Mouse (Mus musculus) hindbrain, postnatal 0 days (tissue): ENCODE data around the gene Cpa4. TPM values are rescaled to one million over a fixed set of nuclear protein-coding genes. Genes with fewer than 3 reads are reported as not detected.
A peak's percentile ranks its signal among the peaks of the same experiment; 100 is the strongest.

Source experiments
- ATAC-seq: fragments of 200-750 bp; cut with Nextera tagmentation; 2 replicates; pipeline ENCODE4 v1.8.0; 2017; ENCODE audit warnings: mild to moderate bottlenecking, moderate TSS enrichment, moderate library complexity
- DNase-seq: peaks from one replicate; pipeline ENCODE4 v3.0.0-alpha.2; 2015; ENCODE audit warnings: low spot score
- H3K27ac ChIP-seq: fragments of 300-500 bp; sonication (generic); 2 replicates; pipeline ENCODE4 v1.5.1; 2014; ENCODE audit warnings: mild to moderate bottlenecking
- H3K27me3 ChIP-seq: fragments of 300-500 bp; sonication (generic); 2 replicates; pipeline ENCODE4 v1.6.1; 2014; ENCODE audit warnings: low read length, mixed read lengths; ENCODE audit not compliant: insufficient read depth
- H3K36me3 ChIP-seq: fragments of 300-500 bp; sonication (generic); 2 replicates; pipeline ENCODE4 v1.6.1; 2014; ENCODE audit warnings: low read length, mixed read lengths; ENCODE audit not compliant: insufficient read depth
- H3K4me1 ChIP-seq: fragments of 300-500 bp; sonication (generic); 2 replicates; pipeline ENCODE4 v1.6.1; 2014; ENCODE audit warnings: antibody characterized with exemption, low read length, mixed read lengths; ENCODE audit not compliant: insufficient read depth
- H3K4me2 ChIP-seq: fragments of 300-500 bp; sonication (generic); 2 replicates; pipeline ENCODE4 v1.6.1; 2014; ENCODE audit warnings: low read depth, mild to moderate bottlenecking, low read length, moderate library complexity, mixed read lengths
- H3K4me3 ChIP-seq: fragments of 300-500 bp; sonication (generic); 2 replicates; pipeline ENCODE4 v1.5.1; 2014; ENCODE audit warnings: low read length
- H3K9ac ChIP-seq: fragments of 300-500 bp; sonication (generic); replicated peaks from 2 replicates; pipeline ENCODE4 v1.6.1; 2014; ENCODE audit warnings: mild to moderate bottlenecking, low read length, moderate library complexity, mixed read lengths
- H3K9me3 ChIP-seq: fragments of 300-500 bp; sonication (generic); 2 replicates; pipeline ENCODE4 v1.6.1; 2016; ENCODE audit warnings: low read length, mixed read lengths
- CTCF ChIP-seq: IDR thresholded peaks from 2 replicates; pipeline ENCODE4 v1.5.1; 2016; ENCODE audit warnings: antibody characterized with exemption, control low read depth, low read depth
- WGBS: fragments of 180-500 bp; shearing (Covaris S2); extraction: QIAGEN DNeasy Blood & Tissue Kit; methylation state at CpG from one replicate; pipeline ENCODE4 v1.1.7; 2014; 5-methylcytosine and 5-hydroxymethylcytosine counted together
- polyA plus RNA-seq: library from polyadenylated mRNA; unstranded; fragments of >200 nt; fragmentation: Nextera tagmentation; extraction: Ambion mirVana; gene quantifications from 2 replicates; pipeline ENCODE4 v1.2.1, GENCODE M21; 2015
- total RNA-seq: library from RNA; depleted of rRNA; stranded (reverse); fragments of >200 nt; gene quantifications from 2 replicates; pipeline ENCODE4 v1.2.3, GENCODE M21; 2014

Gene Cpa4
- total and polyA plus RNA-seq, 2 experiments from 2014 or later, result 0.16 to 0.53 TPM

GRCm38 (mm10) chr6:30546571-30547273, 21.4 kb upstream of the Cpa4 start:
- no peaks in the 10 kb centered on the region for H3K36me3 ChIP-seq
- ATAC-seq (peak; percentile 83), DNase-seq (peak; percentile 78)
- H3K4me1 ChIP-seq, result peaks cover 12% of the 10 kb centered on the region; the same call in 1 of the 2 replicates
- TF ChIP-seq CTCF, result no peak
- no peaks in the 10 kb centered on the region for H3K27me3 ChIP-seq
- peak overlapping the region; percentile 59 for H3K9ac ChIP-seq
- peak overlapping the region; percentile 24 for H3K4me3 ChIP-seq
- peak overlapping the region; percentile 88 for H3K27ac ChIP-seq
- WGBS, result 9% methylated on average over 17 of the region's 17 CpGs
- H3K9me3 ChIP-seq, result no peaks in the 10 kb centered on the region
- H3K4me2 ChIP-seq, result peak overlapping the region; percentile 62

DNA sequence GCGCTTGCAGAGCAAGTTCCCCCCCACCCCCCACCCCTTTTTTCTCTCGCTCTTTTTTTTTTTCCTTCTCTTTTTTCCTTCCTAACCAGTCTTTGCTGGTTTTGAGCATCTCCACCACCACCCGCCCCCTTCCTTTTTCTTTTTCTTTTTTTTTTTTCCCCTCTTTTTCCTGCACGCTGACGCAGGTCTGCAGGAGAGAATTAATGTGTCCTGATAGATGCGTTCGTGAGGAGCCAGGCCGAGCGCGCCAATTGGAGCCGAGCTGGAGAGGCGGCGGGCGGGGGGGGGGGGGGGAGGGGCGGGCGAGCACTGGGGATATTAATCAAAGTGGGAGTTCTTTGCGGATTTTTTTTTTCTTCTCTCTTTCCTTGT, 20.9 kb upstream of the Cpa4 start:
- peak overlapping the region; percentile 24 for H3K4me3 ChIP-seq
- WGBS, result 0% methylated on average over 14 of the region's 17 CpGs
- peak overlapping the region; percentile 62 for H3K4me2 ChIP-seq
- peak overlapping the region; percentile 88 for H3K27ac ChIP-seq
- TF ChIP-seq CTCF, result no peak
- no peaks in the 10 kb centered on the region for H3K27me3 ChIP-seq
- peak; percentile 83 for DNase-seq
- no peaks in the 10 kb centered on the region for H3K36me3 ChIP-seq
- H3K4me1 ChIP-seq, result peaks cover 12% of the 10 kb centered on the region; the same call in 1 of the 2 replicates
- H3K9me3 ChIP-seq, result no peaks in the 10 kb centered on the region
- peak overlapping the region; percentile 59 for H3K9ac ChIP-seq
- ATAC-seq, result peak; percentile 62

GRCm38 (mm10) chr6:30547656-30548306, 20.4 kb upstream of the Cpa4 start:
- no peak for ATAC-seq
- Histone ChIP-seq H3K36me3 (no peaks in the 10 kb centered on the region), H3K4me2 (peak overlapping the region; percentile 62), H3K4me3 (peak overlapping the region; percentile 24; the same call in 1 of the 2 replicates), H3K4me1 (peaks cover 16% of the 10 kb centered on the region), H3K9ac (no peak overlapping the region), H3K9me3 (no peaks in the 10 kb centered on the region), H3K27me3 (no peaks in the 10 kb centered on the region), H3K27ac (peak overlapping the region; percentile 41; the same call in 1 of the 2 replicates)
- TF ChIP-seq CTCF, result no peak
- WGBS, result 27% methylated on average over 9 of the region's 9 CpGs
- no peak for DNase-seq

DNA sequence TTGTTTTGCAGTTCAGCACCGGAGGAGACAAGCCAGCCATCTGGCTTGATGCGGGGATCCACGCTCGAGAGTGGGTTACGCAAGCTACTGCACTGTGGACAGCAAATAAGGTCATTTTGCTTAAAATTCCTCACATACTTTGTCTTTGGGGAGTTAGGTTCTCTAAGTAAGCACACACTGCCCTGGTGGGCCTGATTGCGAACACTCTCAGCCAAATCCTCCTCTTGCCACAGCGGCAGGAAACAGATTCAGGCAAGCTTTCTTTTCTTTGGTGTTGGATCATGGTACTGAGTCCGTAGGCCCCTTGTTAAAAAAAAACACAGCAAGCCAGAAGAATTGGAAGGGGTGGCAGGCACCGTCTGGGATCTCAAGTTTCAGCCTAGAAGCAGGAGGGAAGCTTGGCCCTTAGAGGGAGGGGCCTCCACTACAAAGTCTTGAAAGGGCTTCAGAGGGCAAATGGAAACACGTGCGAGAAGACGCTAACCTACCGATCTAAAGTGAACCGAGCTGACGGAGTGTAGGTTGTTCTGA, 18.9 kb upstream of the Cpa4 start:
- Histone ChIP-seq H3K4me3 (no peak overlapping the region), H3K36me3 (no peaks in the 10 kb centered on the region), H3K4me2 (no peak overlapping the region), H3K27me3 (no peaks in the 10 kb centered on the region), H3K9me3 (no peaks in the 10 kb centered on the region), H3K4me1 (peaks cover 13% of the 10 kb centered on the region), H3K27ac (peak overlapping the region; percentile 41; the same call in 1 of the 2 replicates), H3K9ac (no peak overlapping the region)
- DNase-seq (peak; percentile 38), ATAC-seq (no peak)
- 32% methylated on average over 15 of the region's 15 CpGs for WGBS
- no peak for TF ChIP-seq CTCF

DNA sequence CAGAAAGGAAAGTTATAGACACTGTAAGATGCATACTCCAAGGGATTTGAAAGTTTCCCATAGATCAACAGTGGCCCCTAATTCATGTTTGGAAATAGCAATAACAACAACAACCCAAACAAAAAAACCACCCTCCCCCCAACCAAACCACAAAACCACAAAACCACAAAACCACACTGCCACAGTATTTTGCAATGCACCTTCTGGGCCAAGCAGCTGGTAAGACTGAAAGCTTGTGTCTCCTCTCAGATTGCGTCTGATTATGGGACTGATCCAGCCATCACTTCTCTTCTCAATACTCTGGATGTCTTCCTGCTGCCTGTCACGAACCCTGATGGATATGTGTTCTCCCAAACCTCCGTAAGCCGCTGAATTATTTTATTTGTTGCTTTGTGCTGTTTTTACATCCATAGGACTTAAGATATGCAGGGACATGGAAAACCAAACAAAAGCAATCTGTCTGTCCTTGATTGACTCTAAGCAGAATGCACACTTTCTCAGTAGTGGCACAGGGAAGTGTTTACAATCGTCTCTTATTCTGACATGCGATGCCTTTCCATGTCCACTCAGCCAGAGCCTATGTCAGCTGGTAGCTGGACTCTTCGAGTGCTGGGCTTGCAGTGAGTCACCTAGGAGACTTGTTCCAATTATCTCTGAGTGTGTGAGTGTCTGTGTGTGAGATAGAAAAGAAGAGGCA, 17.5 kb upstream of the Cpa4 start:
- no peaks in the 10 kb centered on the region for H3K27me3 ChIP-seq
- no peak overlapping the region for H3K4me2 ChIP-seq
- H3K4me3 ChIP-seq, result no peak overlapping the region
- no peak for DNase-seq
- H3K36me3 ChIP-seq, result no peaks in the 10 kb centered on the region
- WGBS, result 48% methylated on average over 7 of the region's 7 CpGs
- H3K4me1 ChIP-seq, result peaks cover 13% of the 10 kb centered on the region
- no peak overlapping the region for H3K27ac ChIP-seq
- ATAC-seq, result no peak
- H3K9ac ChIP-seq, result no peak overlapping the region
- TF ChIP-seq CTCF, result no peak
- no peaks in the 10 kb centered on the region for H3K9me3 ChIP-seq

DNA sequence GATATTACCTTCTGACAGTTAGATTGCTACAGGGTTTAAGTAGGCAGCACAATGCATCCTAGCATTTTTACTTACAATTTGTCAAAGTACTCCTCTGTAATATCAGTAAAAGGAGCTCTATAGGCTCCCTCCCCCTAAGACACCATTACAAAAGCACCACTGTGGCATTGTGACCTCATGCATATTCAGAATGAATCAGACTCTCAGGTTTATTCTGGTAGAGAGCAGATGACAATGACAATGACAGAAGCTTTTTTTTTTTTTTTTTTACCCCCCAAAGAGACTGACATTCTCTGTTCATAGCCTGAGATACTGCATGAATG, 17.0 kb upstream of the Cpa4 start:
- Histone ChIP-seq H3K4me2 (no peak overlapping the region), H3K36me3 (no peaks in the 10 kb centered on the region), H3K9me3 (no peaks in the 10 kb centered on the region), H3K4me3 (no peak overlapping the region), H3K9ac (no peak overlapping the region), H3K27ac (peak overlapping the region; percentile 65; the same call in 1 of the 2 replicates), H3K27me3 (no peaks in the 10 kb centered on the region), H3K4me1 (peaks cover 13% of the 10 kb centered on the region)
- no peak for ATAC-seq
- TF ChIP-seq CTCF, result no peak
- DNase-seq, result no peak
